Mouse (Mus musculus) layer of hippocampus, adult 2 months (tissue): ENCODE measurements at regions not wholly inside any gene's neighbourhood (a gene's known extent, or its start where the extent isn't known, plus 50 kb on each side); places are given as distances from the start of the nearest gene placed in this dataset.

ENCODE experiments used
- DNase-seq, 2 experiments: peaks; one replicate each; pipeline ENCODE4 v3.0.0; 2022; ENCODE audit warnings: low spot score in 2 of 2
- H3K27ac ChIP-seq: fragments of 200-600 bp; 2 replicates; pipeline ENCODE4 v1.8.1; 2022
- H3K4me3 ChIP-seq: fragments of 200-600 bp; 2 replicates; pipeline ENCODE4 v1.8.1; 2022; ENCODE audit warnings: mild to moderate bottlenecking
- CTCF ChIP-seq: fragments of 200-600 bp; conservative IDR thresholded peaks from 2 replicates; pipeline ENCODE4 v1.8.1; 2022; ENCODE audit warnings: antibody characterized with exemption, mild to moderate bottlenecking, moderate library complexity

GRCm38 (mm10) chr1:42415817-42416538, 279.6 kb upstream of the Pou3f3 start:
- TF ChIP-seq CTCF = no peak
- Histone ChIP-seq H3K4me3 (no peak overlapping the region), H3K27ac (no peak overlapping the region)
- no peak for DNase-seq

GRCm38 (mm10) chr1:42416539-42417218, 278.9 kb upstream of the Pou3f3 start:
- H3K27ac ChIP-seq = no peak overlapping the region
- no peak overlapping the region for H3K4me3 ChIP-seq
- TF ChIP-seq CTCF = no peak
- DNase-seq = no peak

DNA sequence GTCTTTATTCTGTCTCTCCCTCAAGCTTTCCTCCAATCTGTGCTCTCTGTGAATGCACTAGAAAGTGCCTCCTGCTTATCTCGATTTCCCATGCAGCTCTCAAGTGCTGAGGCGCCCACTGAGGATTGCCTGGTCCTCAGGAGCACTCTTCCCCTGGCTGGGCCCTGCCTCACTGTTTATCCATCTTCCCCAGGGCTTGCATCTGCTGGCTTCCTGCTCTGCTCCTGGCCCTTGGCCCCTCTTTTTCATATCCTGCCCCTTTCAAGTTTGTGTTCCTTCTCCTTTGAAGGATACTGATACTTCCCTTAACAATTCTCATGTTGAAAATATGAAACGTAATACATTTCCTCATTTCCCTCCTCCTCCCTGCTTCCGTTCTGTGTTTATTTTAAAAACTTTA, 277.8 kb upstream of the Pou3f3 start:
- TF ChIP-seq CTCF = no peak
- Histone ChIP-seq H3K4me3 (no peak overlapping the region), H3K27ac (no peak overlapping the region)
- DNase-seq = no peak

DNA sequence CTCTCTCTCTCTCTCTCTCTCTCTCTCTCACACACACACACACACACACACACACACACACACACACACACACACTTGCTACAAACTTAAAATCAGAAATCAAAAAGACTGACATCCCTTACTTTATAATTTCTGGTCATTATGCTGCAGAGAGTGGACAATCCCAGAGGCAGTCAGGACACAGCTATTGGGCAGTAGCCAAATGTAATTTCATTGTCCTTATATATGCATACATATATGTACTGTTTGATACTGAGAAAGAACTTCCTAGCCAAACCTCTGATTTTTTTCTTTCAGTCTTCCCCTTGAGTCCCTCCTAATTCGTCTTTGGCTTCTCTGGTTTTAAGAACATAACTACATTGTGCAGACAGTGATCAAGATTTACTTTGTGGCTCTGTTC, 277.3 kb upstream of the Pou3f3 start:
- no peak for DNase-seq
- TF ChIP-seq CTCF = no peak
- Histone ChIP-seq H3K27ac (no peak overlapping the region), H3K4me3 (no peak overlapping the region)

DNA sequence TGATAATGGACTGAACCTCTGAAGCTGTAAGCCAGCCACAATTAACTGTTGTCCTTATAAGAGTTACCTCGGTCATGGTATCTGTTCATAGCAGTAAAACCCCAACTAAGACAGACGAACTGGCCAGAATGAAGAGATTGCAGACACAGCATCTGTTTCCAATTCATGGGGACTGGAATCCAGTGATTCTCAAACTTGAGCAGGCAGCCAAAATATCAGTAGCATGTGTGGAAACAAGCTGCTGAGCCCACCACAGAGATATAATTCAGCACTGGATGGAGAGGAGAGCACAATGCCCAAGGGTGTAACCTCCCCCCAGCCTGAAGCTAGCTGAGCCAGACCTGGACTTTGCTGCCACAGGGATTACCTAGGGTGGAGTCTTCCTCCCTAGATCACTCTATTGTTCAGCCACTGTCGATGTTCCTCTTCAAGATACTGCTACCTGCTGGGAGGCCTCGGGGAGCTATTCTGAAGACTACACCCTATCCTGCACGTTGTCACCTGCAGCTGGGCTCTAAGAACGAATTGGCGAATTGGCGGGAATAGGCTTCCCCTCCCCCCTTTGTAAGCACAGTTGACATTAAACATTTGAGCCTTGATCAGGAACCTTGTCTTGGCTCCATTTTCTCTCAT, 259.1 kb upstream of the Pou3f3 start:
- no peak overlapping the region for H3K27ac ChIP-seq
- TF ChIP-seq CTCF = no peak
- DNase-seq = no peak
- H3K4me3 ChIP-seq = no peak overlapping the region

DNA sequence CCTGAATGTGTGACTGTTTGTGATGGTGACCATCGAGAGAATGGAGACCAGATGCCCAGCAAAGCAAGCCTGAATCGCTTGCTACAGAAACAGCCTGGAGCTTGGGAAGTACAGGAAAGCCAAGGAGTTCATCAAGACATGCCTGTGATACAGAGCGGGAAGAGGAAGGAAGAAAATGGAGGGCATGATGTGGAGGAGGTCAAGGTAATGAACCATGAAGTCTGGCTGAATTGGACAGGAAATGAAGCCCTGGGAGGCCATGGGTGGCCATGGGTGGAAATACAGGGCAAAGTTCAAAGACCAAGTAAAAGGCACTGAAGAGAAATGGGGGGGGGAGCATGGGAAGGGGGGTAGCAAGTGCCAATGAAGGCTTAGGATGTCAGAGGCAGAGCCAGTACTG, 227.2 kb upstream of the Pou3f3 start:
- no peak overlapping the region for H3K4me3 ChIP-seq
- no peak overlapping the region for H3K27ac ChIP-seq
- no peak for DNase-seq
- TF ChIP-seq CTCF = no peak

- no peak overlapping the region for H3K4me3 ChIP-seq
- H3K27ac ChIP-seq = no peak overlapping the region
- peak in 1 of 2 experiments; percentile 4 for DNase-seq
- TF ChIP-seq CTCF = no peak
These were observed 223.6 kb upstream of the Pou3f3 start for GRCm38 (mm10) chr1:42471846-42472494.

DNA sequence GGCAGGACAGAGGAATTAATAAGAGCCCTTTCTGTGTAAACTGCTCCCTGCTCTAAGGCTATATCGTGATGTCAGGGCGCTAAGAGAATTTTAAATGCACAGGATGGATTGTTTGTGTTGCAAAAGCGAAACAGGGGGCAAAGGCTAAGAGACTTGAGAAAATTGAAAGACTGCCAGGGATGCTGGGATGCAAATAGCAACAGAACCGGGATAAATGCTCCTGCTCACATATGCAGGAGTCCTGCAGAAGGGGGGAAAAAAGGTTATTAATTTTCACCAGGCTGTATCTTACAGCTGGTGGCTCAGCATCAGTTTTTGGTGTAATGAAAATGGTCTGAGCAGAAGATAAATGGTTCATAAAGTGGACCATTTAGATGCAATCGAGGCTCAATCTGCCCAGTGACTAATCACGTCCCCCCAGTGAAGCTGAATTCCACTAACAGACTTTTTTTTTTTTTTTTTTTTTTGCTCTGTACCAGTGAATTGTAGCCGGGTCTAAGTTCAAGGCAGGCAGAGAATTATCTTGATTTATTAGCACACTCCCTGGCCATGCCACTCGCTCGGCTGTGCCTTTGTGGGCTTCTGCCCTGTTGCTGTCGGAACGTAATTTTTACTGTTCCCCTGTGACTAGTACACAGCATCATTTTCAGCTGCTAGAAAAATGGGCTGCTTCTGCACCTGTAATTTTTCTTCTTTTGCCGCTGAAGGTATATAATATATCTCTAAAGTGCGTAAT, 222.9 kb upstream of the Pou3f3 start:
- Histone ChIP-seq H3K4me3 (no peak overlapping the region), H3K27ac (no peak overlapping the region)
- TF ChIP-seq CTCF = no peak
- DNase-seq = no peak

GRCm38 (mm10) chr1:42474197-42474596, 221.4 kb upstream of the Pou3f3 start:
- TF ChIP-seq CTCF = no peak
- H3K27ac ChIP-seq = no peak overlapping the region
- peak; percentile 30 for DNase-seq
- no peak overlapping the region for H3K4me3 ChIP-seq

GRCm38 (mm10) chr1:42474831-42475230, 220.7 kb upstream of the Pou3f3 start:
- Histone ChIP-seq H3K27ac (no peak overlapping the region), H3K4me3 (no peak overlapping the region)
- no peak for DNase-seq
- TF ChIP-seq CTCF = no peak

GRCm38 (mm10) chr1:42475629-42476028, 219.9 kb upstream of the Pou3f3 start:
- no peak overlapping the region for H3K27ac ChIP-seq
- DNase-seq = no peak
- TF ChIP-seq CTCF = no peak
- no peak overlapping the region for H3K4me3 ChIP-seq

- Histone ChIP-seq H3K4me3 (no peak overlapping the region), H3K27ac (peak overlapping the region; percentile 79)
- TF ChIP-seq CTCF = no peak
- DNase-seq = no peak
These were observed 215.1 kb upstream of the Pou3f3 start for GRCm38 (mm10) chr1:42480348-42480920.

GRCm38 (mm10) chr1:42489563-42489962, 206.0 kb upstream of the Pou3f3 start:
- DNase-seq = no peak
- H3K27ac ChIP-seq = no peak overlapping the region
- TF ChIP-seq CTCF = no peak
- no peak overlapping the region for H3K4me3 ChIP-seq
